Mouse (Mus musculus) stomach, embryonic 14.5 days (tissue): ENCODE measurements around the gene Ccdc153. TPM values are rescaled to one million over a fixed set of nuclear protein-coding genes. Genes with fewer than 3 reads are reported as not detected.
A peak's percentile ranks its signal among the peaks of the same experiment; 100 is the strongest.

Experiments
- ATAC-seq: fragments of 200-750 bp; cut with Nextera tagmentation; 2 replicates; pipeline ENCODE4 v1.8.0; 2017; ENCODE audit warnings: low read depth, moderate TSS enrichment; ENCODE audit not compliant: insufficient number of reproducible peaks, insufficient read depth, low FRiP score
- H3K27ac ChIP-seq: fragments of 300-500 bp; sonication (generic); 2 replicates; pipeline ENCODE4 v1.5.1; 2014; ENCODE audit warnings: mild to moderate bottlenecking, low read length, moderate library complexity, mixed read lengths
- H3K27me3 ChIP-seq: fragments of 300-500 bp; sonication (generic); 2 replicates; pipeline ENCODE4 v1.6.1; 2014; ENCODE audit warnings: low read length, control low read depth, mixed read lengths; ENCODE audit not compliant: control insufficient read depth, insufficient read depth
- H3K36me3 ChIP-seq: fragments of 300-500 bp; sonication (generic); 2 replicates; pipeline ENCODE4 v1.6.1; 2014; ENCODE audit warnings: mild to moderate bottlenecking, control low read depth, low read length, moderate library complexity, mixed read lengths; ENCODE audit not compliant: control insufficient read depth, insufficient read depth
- H3K4me1 ChIP-seq: fragments of 300-500 bp; sonication (generic); 2 replicates; pipeline ENCODE4 v1.6.1; 2014; ENCODE audit warnings: low read length, control low read depth, mixed read lengths; ENCODE audit not compliant: control insufficient read depth, insufficient read depth
- H3K4me2 ChIP-seq: fragments of 300-500 bp; sonication (generic); replicated peaks from 2 replicates; pipeline ENCODE4 v1.6.1; 2014; ENCODE audit warnings: low read depth, low read length, control low read depth
- H3K4me3 ChIP-seq: fragments of 300-500 bp; sonication (generic); 2 replicates; pipeline ENCODE4 v1.5.1; 2014; ENCODE audit warnings: low read depth, low read length, control low read depth
- H3K9ac ChIP-seq: fragments of 300-500 bp; sonication (generic); replicated peaks from 2 replicates; pipeline ENCODE4 v1.6.1; 2014; ENCODE audit warnings: low read depth, mild to moderate bottlenecking, control low read depth, low read length, moderate library complexity, mixed read lengths
- H3K9me3 ChIP-seq: fragments of 300-500 bp; sonication (generic); 2 replicates; pipeline ENCODE4 v1.6.1; 2016; ENCODE audit warnings: low read depth, low read length, control low read depth; ENCODE audit not compliant: control insufficient read depth
- WGBS: fragments of 180-500 bp; shearing (Covaris S2); extraction: QIAGEN DNeasy Blood & Tissue Kit; methylation state at CpG from one replicate; pipeline ENCODE4 v1.1.7; 2014; 5-methylcytosine and 5-hydroxymethylcytosine counted together
- polyA plus RNA-seq: library from polyadenylated mRNA; unstranded; fragments of >200 nt; fragmentation: Nextera tagmentation; extraction: Ambion mirVana; gene quantifications from 2 replicates; pipeline ENCODE4 v1.2.1, GENCODE M21; 2014

The Ccdc153 gene
- polyA plus RNA-seq, 1 experiment from 2014 or later = not detected

- H3K9ac ChIP-seq = no peak overlapping the region
Measured at GRCm38 (mm10) chr9:44234479-44235427, 5.7 kb upstream of the Ccdc153 start.

DNA sequence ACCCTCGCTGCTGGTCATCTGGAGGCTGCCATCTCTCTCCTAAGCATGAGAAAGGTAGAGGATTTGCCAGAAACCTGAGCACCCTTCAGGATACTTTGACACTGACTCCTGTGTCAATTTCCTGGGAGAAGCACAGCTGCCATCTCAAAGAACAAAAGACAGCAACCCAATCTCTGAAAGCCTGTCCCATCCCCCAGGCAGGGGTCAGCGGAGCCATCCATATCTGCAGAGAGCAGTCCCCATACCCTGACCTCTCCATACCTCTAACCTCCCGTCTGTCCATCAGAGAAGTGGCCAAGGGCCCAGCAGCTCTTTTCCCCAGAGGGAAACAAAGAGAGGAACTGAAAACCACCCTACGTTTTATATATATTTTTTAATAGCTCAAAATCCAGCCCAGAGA lies 3.9 kb upstream of the Ccdc153 start:
- ATAC-seq = no peak
- WGBS = 50% methylated on average over 4 of the region's 4 CpGs
- H3K27ac ChIP-seq = no peak overlapping the region
- H3K9ac ChIP-seq = no peak overlapping the region
- H3K4me3 ChIP-seq = no peak overlapping the region
- no peak overlapping the region for H3K4me2 ChIP-seq
- H3K36me3 ChIP-seq = no peaks in the 10 kb centered on the region
- no peaks in the 10 kb centered on the region for H3K4me1 ChIP-seq
- H3K27me3 ChIP-seq = no peaks in the 10 kb centered on the region
- H3K9me3 ChIP-seq = no peaks in the 10 kb centered on the region

More at GRCm38 (mm10) chr9:44234479-44235427, 5.7 kb upstream of the Ccdc153 start:
- Histone ChIP-seq H3K27me3 (no peaks in the 10 kb centered on the region), H3K27ac (0 out of 2 replicates have a peak overlapping the region, but pooled peaks have one; percentile 30), H3K9me3 (no peaks in the 10 kb centered on the region), H3K4me2 (peak overlapping the region; percentile 45), H3K4me3 (peak overlapping the region; percentile 23), H3K36me3 (no peaks in the 10 kb centered on the region), H3K4me1 (peaks cover 2% of the 10 kb centered on the region; the same call in 1 of the 2 replicates)
- peak; percentile 19; the same call in 1 of the 2 replicates for ATAC-seq
- 21% methylated on average over 19 of the region's 19 CpGs for WGBS

- no peak overlapping the region for H3K27ac ChIP-seq
Measured at GRCm38 (mm10) chr9:44237128-44237527, 3.3 kb upstream of the Ccdc153 start.

GRCm38 (mm10) chr9:44238501-44239190 lies 1.8 kb upstream of the Ccdc153 start:
- H3K4me1 ChIP-seq = no peaks in the 10 kb centered on the region
- no peaks in the 10 kb centered on the region for H3K27me3 ChIP-seq
- H3K36me3 ChIP-seq = no peaks in the 10 kb centered on the region
- H3K9ac ChIP-seq = no peak overlapping the region
- H3K4me2 ChIP-seq = no peak overlapping the region
- 78% methylated on average over 17 of the region's 17 CpGs for WGBS
- no peak overlapping the region for H3K27ac ChIP-seq
- ATAC-seq = no peak
- H3K4me3 ChIP-seq = no peak overlapping the region
- H3K9me3 ChIP-seq = no peaks in the 10 kb centered on the region

More at GRCm38 (mm10) chr9:44237128-44237527, 3.3 kb upstream of the Ccdc153 start:
- ATAC-seq = no peak
- Histone ChIP-seq H3K9ac (no peak overlapping the region), H3K4me3 (no peak overlapping the region), H3K9me3 (no peaks in the 10 kb centered on the region), H3K27me3 (no peaks in the 10 kb centered on the region), H3K36me3 (no peaks in the 10 kb centered on the region), H3K4me2 (no peak overlapping the region), H3K4me1 (no peaks in the 10 kb centered on the region)
- WGBS = 75% methylated on average over 4 of the region's 4 CpGs

DNA sequence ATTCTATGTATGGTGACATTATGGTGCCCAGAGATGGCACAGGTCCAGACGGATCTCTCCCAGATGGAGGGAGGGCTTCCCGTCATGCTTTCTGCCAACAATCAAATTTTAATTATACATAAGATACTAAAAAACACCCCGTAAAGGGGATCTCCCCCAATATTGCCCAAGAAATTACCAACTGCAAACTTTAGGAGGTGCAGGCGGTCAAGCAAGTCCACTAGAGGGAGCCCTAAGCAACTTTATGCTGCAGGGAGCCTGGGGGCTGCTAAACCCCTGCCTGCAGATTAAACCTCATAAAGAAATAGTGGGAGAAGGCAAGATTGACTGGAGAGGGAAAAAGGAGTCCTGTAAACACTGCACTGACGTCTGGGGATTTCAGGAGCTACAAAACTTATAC lies 1.0 kb upstream of the Ccdc153 start:
- no peaks in the 10 kb centered on the region for H3K4me1 ChIP-seq
- 12% methylated on average over 5 of the region's 5 CpGs for WGBS
- H3K27me3 ChIP-seq = no peaks in the 10 kb centered on the region
- no peak overlapping the region for H3K4me3 ChIP-seq
- H3K27ac ChIP-seq = no peak overlapping the region
- H3K9ac ChIP-seq = no peak overlapping the region
- no peaks in the 10 kb centered on the region for H3K9me3 ChIP-seq
- no peak for ATAC-seq
- no peaks in the 10 kb centered on the region for H3K36me3 ChIP-seq
- H3K4me2 ChIP-seq = no peak overlapping the region

GRCm38 (mm10) chr9:44240911-44241310 lies 435 bp downstream of the Ccdc153 start:
- Histone ChIP-seq H3K9ac (no peak overlapping the region), H3K4me3 (no peak overlapping the region), H3K4me1 (no peaks in the 10 kb centered on the region), H3K36me3 (no peaks in the 10 kb centered on the region), H3K27ac (no peak overlapping the region), H3K27me3 (no peaks in the 10 kb centered on the region), H3K4me2 (no peak overlapping the region), H3K9me3 (no peaks in the 10 kb centered on the region)
- WGBS = 62% methylated on average over 5 of the region's 5 CpGs
- ATAC-seq = no peak

DNA sequence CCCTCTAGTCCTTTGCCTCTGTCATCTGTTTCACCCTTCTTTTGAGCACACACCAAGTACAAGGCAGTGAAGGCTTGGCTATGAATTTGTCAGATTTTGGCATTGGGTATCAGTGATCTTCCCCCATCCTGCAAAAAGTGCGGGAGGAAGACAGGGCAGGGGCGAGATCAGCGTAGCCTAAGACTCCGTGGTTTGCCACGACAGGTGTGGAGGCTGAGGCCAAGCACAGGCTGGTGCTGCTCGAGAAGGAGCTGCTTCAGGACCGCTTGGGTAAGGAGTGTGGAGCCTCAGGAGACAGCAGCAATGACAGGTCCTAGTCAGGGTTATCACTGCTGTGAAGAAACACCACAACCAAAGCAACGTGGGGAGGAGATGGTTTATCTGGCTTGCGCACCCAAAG lies 942 bp downstream of the Ccdc153 start:
- no peak overlapping the region for H3K27ac ChIP-seq
- H3K27me3 ChIP-seq = no peaks in the 10 kb centered on the region
- H3K36me3 ChIP-seq = no peaks in the 10 kb centered on the region
- 63% methylated on average over 9 of the region's 9 CpGs for WGBS
- H3K4me1 ChIP-seq = no peaks in the 10 kb centered on the region
- no peak overlapping the region for H3K9ac ChIP-seq
- H3K4me2 ChIP-seq = no peak overlapping the region
- H3K4me3 ChIP-seq = no peak overlapping the region
- no peaks in the 10 kb centered on the region for H3K9me3 ChIP-seq
- no peak for ATAC-seq

- no peak overlapping the region for H3K9ac ChIP-seq
- H3K36me3 ChIP-seq = no peaks in the 10 kb centered on the region
- H3K4me1 ChIP-seq = no peaks in the 10 kb centered on the region
- H3K27me3 ChIP-seq = no peaks in the 10 kb centered on the region
- no peak overlapping the region for H3K4me3 ChIP-seq
- H3K9me3 ChIP-seq = no peaks in the 10 kb centered on the region
- WGBS = 66% methylated on average over 2 of the region's 2 CpGs
- H3K27ac ChIP-seq = no peak overlapping the region
- no peak for ATAC-seq
- no peak overlapping the region for H3K4me2 ChIP-seq
Measured at GRCm38 (mm10) chr9:44243621-44244020, 3.1 kb downstream of the Ccdc153 start.
